Mouse (Mus musculus) bone marrow, adult 2 months (tissue): ENCODE measurements around the gene Efhc1. TPM values are rescaled to one million over a fixed set of nuclear protein-coding genes. Genes with fewer than 3 reads are reported as not detected.

Source experiments
- H3K27ac ChIP-seq: fragments of 200-500 bp; 2 replicates; pipeline ENCODE4 v1.5.1; 2012; ENCODE audit warnings: low read depth, mild to moderate bottlenecking, control low read depth, inconsistent platforms, low read length; ENCODE audit not compliant: control insufficient read depth, poor library complexity, insufficient read depth
- H3K4me1 ChIP-seq: fragments of 200-500 bp; 2 replicates; pipeline ENCODE4 v1.6.1; 2011; ENCODE audit warnings: low read length; ENCODE audit not compliant: control insufficient read depth, insufficient read depth
- H3K4me3 ChIP-seq: fragments of 200-500 bp; replicated peaks from 2 replicates; pipeline ENCODE3; 2011; ENCODE audit warnings: mild to moderate bottlenecking, low read depth, low read length, control low read depth; ENCODE audit not compliant: control insufficient read depth
- CTCF ChIP-seq: fragments of 200-500 bp; IDR thresholded peaks from 2 replicates; pipeline ENCODE4 v1.5.1; 2011; ENCODE audit warnings: low read length, control low read depth; ENCODE audit not compliant: control insufficient read depth, insufficient read depth
- POLR2A ChIP-seq: fragments of 200-500 bp; IDR thresholded peaks from 2 replicates; pipeline ENCODE4 v1.6.1; 2011; ENCODE audit warnings: low read depth, mild to moderate bottlenecking, control low read depth, low read length, borderline replicate concordance; ENCODE audit not compliant: control insufficient read depth
- whole genome bisulfite sequencing: fragments of 180-500 bp; shearing (Covaris S2); methylation state at CpG from one replicate; pipeline ENCODE4 v1.1.7; 2018; 5-methylcytosine and 5-hydroxymethylcytosine counted together
- polyA plus RNA-seq: library from polyadenylated mRNA; stranded (reverse); fragments of >200 nt; gene quantifications from 2 replicates; pipeline ENCODE4 v1.2.4, GENCODE M21; 2011; ENCODE audit warnings: low replicate concordance; ENCODE audit not compliant: missing spikeins, insufficient read depth, insufficient read length

The Efhc1 gene
- polyA plus RNA-seq, 1 experiment: 1.6 TPM

DNA sequence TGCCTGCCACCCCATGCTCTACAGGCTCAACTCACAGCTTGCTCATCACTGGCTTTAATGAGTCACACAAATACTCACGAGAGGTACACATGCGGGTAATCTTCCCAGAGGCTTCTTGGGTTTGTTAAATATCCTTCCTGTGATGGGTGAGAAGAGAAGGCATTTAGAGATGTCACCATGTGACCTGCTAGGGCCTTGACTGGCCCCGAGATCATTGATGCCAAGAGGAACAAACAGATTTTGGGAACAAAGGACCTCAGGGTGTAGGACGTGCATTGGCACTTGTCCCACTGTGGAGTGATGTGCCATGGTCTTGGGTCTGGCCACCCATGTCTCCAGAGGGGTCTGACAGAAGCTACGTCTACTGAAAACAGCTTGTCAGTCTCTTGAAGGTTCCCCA lies 55.3 kb downstream of the Efhc1 start:
- Histone ChIP-seq H3K4me1 (no peaks in the 10 kb centered on the region), H3K27ac (no peak overlapping the region), H3K4me3 (no peak overlapping the region)
- TF ChIP-seq POLR2A (no peak), CTCF (no peak)
- 76% methylated on average over 5 of the region's 5 CpGs for WGBS

DNA sequence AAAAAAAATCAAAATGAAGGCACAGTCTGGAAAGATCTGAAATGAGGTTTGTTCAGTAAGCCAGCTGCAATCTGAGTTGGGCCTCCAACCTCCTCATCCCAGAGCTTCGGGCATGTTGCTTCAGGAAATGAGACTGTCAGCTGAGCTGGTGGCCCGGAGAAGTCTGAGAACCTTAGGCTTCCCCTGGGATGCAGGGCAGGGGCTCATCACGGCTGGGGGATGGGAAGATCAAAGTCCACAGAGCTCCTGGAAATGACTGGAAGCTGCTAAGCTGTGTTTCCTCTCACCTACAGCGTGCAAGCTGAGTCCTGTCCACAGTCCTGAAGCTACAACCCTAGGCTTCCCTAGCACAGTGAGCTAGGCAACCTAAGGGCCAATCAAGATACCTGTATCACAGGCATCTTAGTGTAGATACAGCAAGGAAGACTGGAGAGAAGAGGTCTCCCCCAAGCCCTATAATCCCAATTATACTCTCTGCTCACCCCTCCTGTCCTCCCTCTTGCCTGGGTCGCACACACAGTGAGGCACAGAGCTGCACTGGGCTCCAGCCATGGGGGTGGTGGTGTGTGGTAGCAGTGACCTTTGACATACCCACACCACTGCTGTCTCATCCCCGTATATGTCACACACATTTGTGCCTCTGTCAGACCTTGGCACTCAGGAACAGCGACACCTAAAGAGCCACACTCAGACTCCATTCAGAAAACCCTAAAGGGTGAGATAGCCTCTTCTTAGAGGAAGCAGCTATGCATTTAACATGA lies 56.7 kb downstream of the Efhc1 start:
- no peak for TF ChIP-seq CTCF
- TF ChIP-seq POLR2A: no peak
- no peak overlapping the region for H3K27ac ChIP-seq
- H3K4me1 ChIP-seq: no peaks in the 10 kb centered on the region
- 74% methylated on average over 7 of the region's 7 CpGs for WGBS
- no peak overlapping the region for H3K4me3 ChIP-seq

DNA sequence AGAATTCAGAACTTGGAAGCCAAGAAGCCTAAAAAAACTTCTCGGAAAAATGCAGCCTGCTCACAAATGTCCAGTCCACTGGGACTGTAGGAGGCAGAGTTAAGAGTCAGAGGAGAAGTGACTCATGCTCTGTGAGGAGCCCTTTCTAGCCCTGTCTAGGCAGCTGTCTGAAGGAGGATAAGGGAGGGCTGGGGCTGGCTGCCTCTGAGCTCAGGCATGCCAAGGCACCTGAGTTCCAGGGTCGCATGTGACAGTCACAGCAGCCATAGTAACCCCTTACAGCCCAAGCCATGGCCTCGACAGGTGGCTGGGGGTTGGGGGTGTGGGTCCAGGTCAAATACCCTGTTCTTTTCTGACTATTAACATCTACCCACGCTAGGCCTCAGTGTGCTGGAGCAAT lies 57.5 kb downstream of the Efhc1 start:
- no peak for TF ChIP-seq CTCF
- TF ChIP-seq POLR2A: no peak
- 76% methylated on average over 4 of the region's 4 CpGs for WGBS
- no peaks in the 10 kb centered on the region for H3K4me1 ChIP-seq
- H3K27ac ChIP-seq: no peak overlapping the region
- no peak overlapping the region for H3K4me3 ChIP-seq

DNA sequence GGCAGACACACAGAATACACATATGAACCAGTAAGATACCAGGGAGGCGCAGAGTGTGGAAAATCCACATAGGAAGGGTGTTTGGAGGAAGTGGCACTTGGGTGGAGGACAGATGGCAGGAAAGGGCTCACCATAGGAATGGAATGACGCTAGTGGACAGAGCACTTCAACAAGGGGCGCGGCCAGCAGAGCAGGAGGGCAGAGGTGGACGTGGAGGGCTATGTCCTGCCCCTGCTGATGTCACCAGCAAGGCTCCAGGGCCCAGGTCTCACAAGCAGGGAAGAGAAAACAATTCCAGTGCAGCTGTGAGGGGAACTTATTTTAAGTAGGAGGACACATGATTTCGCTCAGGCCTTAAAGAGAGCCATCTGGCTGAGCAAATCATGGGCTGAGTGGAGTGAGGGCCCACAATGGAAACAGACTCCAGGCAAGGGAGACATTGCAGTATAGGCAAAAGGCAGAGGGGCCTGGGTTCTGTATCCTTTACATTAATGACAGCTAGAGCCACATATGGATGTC lies 58.9 kb downstream of the Efhc1 start:
- TF ChIP-seq POLR2A: no peak
- no peak for TF ChIP-seq CTCF
- no peak overlapping the region for H3K27ac ChIP-seq
- H3K4me1 ChIP-seq: no peaks in the 10 kb centered on the region
- WGBS: 87% methylated on average over 6 of the region's 6 CpGs
- no peak overlapping the region for H3K4me3 ChIP-seq

DNA sequence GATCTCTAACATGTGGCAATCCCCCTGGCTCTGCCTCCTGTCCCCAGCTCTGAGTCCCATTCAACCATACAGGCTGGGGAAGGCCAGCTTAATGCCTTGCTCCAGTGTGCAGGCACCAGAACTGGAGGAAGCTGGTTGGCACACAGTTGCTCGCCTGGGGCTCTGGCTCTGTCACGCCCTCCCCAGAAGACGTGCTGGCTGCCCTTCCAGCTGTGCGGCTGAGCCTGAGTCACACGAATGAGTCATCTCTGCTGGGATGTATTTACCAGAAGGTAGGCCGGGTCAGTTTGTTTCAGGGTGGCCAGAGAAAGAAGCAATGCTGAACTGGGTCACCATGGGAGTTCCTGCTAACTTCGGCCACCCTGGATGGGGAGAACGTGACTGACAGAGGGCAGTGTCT lies 63.0 kb downstream of the Efhc1 start:
- 21% methylated on average over 8 of the region's 8 CpGs for WGBS
- TF ChIP-seq CTCF (no peak), POLR2A (no peak)
- H3K27ac ChIP-seq: no peak overlapping the region
- H3K4me1 ChIP-seq: no peaks in the 10 kb centered on the region
- no peak overlapping the region for H3K4me3 ChIP-seq

DNA sequence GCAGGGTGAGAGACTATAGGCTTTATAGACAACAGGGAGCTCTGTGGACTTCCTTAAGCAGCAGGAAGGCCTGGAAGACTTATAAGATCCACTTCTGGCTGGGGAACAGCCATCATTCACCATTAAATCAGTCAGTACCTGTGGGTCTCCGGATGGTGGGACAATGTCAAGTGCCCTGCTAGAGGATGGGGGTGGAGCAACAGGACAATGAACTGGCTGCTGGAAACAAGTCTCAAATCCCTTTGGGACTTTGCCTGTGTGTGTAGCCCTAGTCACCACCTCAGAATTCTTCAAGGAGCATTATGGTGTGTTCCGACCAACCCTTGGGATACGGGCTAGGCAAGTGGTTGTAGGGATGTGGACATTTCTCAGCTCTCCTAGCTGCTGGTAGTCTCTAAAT lies 71.7 kb downstream of the Efhc1 start:
- Histone ChIP-seq H3K4me3 (no peak overlapping the region), H3K4me1 (no peaks in the 10 kb centered on the region; the same call in 1 of the 2 replicates), H3K27ac (no peak overlapping the region)
- WGBS: 82% methylated on average over 3 of the region's 3 CpGs
- TF ChIP-seq CTCF: no peak
- TF ChIP-seq POLR2A: no peak

DNA sequence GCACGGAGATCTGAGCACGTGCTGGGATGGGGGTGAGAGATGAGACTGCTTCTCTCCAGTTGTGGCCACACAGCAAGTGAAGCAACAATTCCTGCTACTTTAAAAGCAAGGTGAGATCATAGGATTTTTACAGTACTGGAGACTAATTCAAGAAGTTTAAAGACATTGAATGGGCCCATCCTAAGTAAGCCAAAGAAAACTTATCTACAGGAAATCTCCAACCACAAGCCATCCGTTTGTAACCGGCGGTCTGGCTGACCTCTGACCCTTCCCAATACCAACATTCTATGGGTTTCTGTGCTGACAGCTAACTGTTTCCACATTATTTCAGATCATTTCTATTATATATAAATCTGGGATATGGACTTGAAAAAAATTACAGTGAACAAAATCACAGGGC lies 73.8 kb downstream of the Efhc1 start:
- 10% methylated on average over 5 of the region's 5 CpGs for WGBS
- TF ChIP-seq POLR2A (no peak), CTCF (no peak)
- Histone ChIP-seq H3K4me1 (no peaks in the 10 kb centered on the region; the same call in 1 of the 2 replicates), H3K4me3 (no peak overlapping the region), H3K27ac (no peak overlapping the region)

DNA sequence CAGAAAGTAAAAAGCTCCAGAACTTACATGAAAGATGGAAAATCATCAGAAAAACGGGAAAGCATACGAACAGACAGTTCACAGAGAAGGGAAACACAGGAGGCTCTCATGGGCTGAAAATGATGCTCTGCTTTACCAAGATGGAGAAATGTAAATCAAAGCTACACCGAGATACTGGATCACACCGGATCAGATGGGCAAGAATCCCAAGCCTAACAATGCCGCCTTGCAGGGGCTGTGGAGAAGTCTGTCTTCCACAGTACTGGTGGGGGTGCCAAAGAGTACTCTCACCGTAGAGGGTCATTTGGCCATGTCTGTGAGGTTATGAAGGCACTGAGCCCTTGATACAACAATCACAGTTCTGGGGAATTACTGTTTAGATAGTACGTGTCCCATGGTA lies 75.1 kb downstream of the Efhc1 start:
- Histone ChIP-seq H3K27ac (no peak overlapping the region), H3K4me3 (no peak overlapping the region), H3K4me1 (no peaks in the 10 kb centered on the region; the same call in 1 of the 2 replicates)
- WGBS: 84% methylated on average over 7 of the region's 7 CpGs
- TF ChIP-seq CTCF (no peak), POLR2A (no peak)
